In genomic region chr8:9261527-9261926, GRCm38 (mm10) we compare ENCODE assay signal across 18 mouse cellular contexts.
DNase-seq lines count a peak whose midpoint lies in the region; ATAC-seq and TF ChIP-seq lines count a peak whose summit lies in the region.
"Had no signal": no experiment of that assay in that cellular context is flagged by ENCODE, and none has a peak within 500 bp of the region (broad histone marks: within the 10 kb centered on the region; RNA-seq: fewer than 3 reads in every experiment).

No protein-coding gene starts in this region.

- WGBS in hindbrain, embryonic 14.5 days: 23% methylated on average over 8 of the region's 8 CpGs
- WGBS in midbrain, embryonic 15.5 days: 25% methylated on average over 8 of the region's 8 CpGs

- no peaks in the 10 kb centered on the region for H3K27me3 ChIP-seq in hindbrain, embryonic 14.5 days (ENCODE audit: control insufficient read depth, insufficient read depth, low read length)
- H3K27me3 ChIP-seq in midbrain, embryonic 15.5 days (replicated peaks): no peaks in the 10 kb centered on the region
- H3K27me3 ChIP-seq: embryonic facial prominence, embryonic 15.5 days; forebrain, embryonic 12.5 days; kidney, embryonic 15.5 days; limb, embryonic 13.5 days had no signal

- no peak overlapping the region for H3K9ac ChIP-seq in hindbrain, embryonic 14.5 days
- H3K9ac ChIP-seq in midbrain, embryonic 15.5 days: no peak overlapping the region
- H3K9ac ChIP-seq: embryonic facial prominence, embryonic 15.5 days; forebrain, embryonic 12.5 days; kidney, embryonic 15.5 days; limb, embryonic 13.5 days had no signal

- H3K4me1 ChIP-seq in hindbrain, embryonic 14.5 days (replicated peaks; ENCODE audit: control insufficient read depth, insufficient read depth, low read length): 0 out of 2 replicates have a peak, but pooled peaks cover 5% of the 10 kb centered on the region
- no peaks in the 10 kb centered on the region for H3K4me1 ChIP-seq in midbrain, embryonic 15.5 days
- H3K4me1 ChIP-seq: embryonic facial prominence, embryonic 15.5 days; limb, embryonic 13.5 days had no signal

- no peak overlapping the region for H3K4me2 ChIP-seq in hindbrain, embryonic 14.5 days (replicated peaks)
- no peak overlapping the region for H3K4me2 ChIP-seq in midbrain, embryonic 15.5 days
- H3K4me2 ChIP-seq: embryonic facial prominence, embryonic 15.5 days; forebrain, embryonic 12.5 days; kidney, embryonic 15.5 days; limb, embryonic 13.5 days had no signal

- no peak for TF ChIP-seq POLR2A in brain, embryonic 14.5 days (IDR thresholded peaks at IDR 0.05; ENCODE audit: borderline replicate concordance, extremely low read depth, insufficient read depth, insufficient read length, poor library complexity, severe bottlenecking)

- H3K27ac ChIP-seq in hindbrain, embryonic 14.5 days: peak overlapping the region; percentile 69
- H3K27ac ChIP-seq in midbrain, embryonic 15.5 days: peak overlapping the region; percentile 39; the same call in 1 of the 2 replicates
- H3K27ac ChIP-seq: embryonic facial prominence, embryonic 15.5 days; forebrain, embryonic 12.5 days; kidney, embryonic 15.5 days; layer of hippocampus, adult 2 months; left cerebral cortex, adult 2 months; limb, embryonic 13.5 days had no signal

- ATAC-seq in hindbrain, embryonic 14.5 days (ENCODE audit: low FRiP score): peak; percentile 27; the same call in 1 of the 2 replicates
- 0 out of 2 replicates have a peak, but pooled peaks have one; percentile 48 for ATAC-seq in midbrain, embryonic 15.5 days (replicated peaks)
- ATAC-seq: activated CD4-positive, CD25-positive, alpha-beta regulatory T cell, adult 4 months; CD4-positive, CD25-positive, alpha-beta regulatory T cell, adult 4 months; inflammation-experienced regulatory T-cells, adult 6 months had no signal

- H3K4me3 ChIP-seq in hindbrain, embryonic 14.5 days (replicated peaks; ENCODE audit: low read length): no peak overlapping the region
- H3K4me3 ChIP-seq in midbrain, embryonic 15.5 days: no peak overlapping the region
- H3K4me3 ChIP-seq: embryonic facial prominence, embryonic 15.5 days; forebrain, embryonic 12.5 days; kidney, embryonic 15.5 days; layer of hippocampus, adult 2 months; left cerebral cortex, adult 2 months; limb, embryonic 13.5 days had no signal

- H3K9me3 ChIP-seq in hindbrain, embryonic 14.5 days (ENCODE audit: control insufficient read depth, low read length): no peaks in the 10 kb centered on the region
- H3K9me3 ChIP-seq in midbrain, embryonic 15.5 days: no peaks in the 10 kb centered on the region
- H3K9me3 ChIP-seq: embryonic facial prominence, embryonic 15.5 days; forebrain, embryonic 12.5 days; kidney, embryonic 15.5 days; limb, embryonic 13.5 days had no signal

- H3K36me3 ChIP-seq in hindbrain, embryonic 14.5 days (replicated peaks; ENCODE audit: control insufficient read depth, insufficient read depth): no peaks in the 10 kb centered on the region
- H3K36me3 ChIP-seq in midbrain, embryonic 15.5 days (replicated peaks): no peaks in the 10 kb centered on the region
- H3K36me3 ChIP-seq: embryonic facial prominence, embryonic 15.5 days; forebrain, embryonic 12.5 days; kidney, embryonic 15.5 days; limb, embryonic 13.5 days had no signal

- DNase-seq in lung, postnatal 25 days (ENCODE audit: low spot score): peak; percentile 1
- no peak for DNase-seq in lung, postnatal 36 days
- DNase-seq in brain, embryonic 14.5 days (ENCODE audit: low read depth): peak; percentile 38
- no peak for DNase-seq in hindbrain, embryonic 14.5 days (ENCODE audit: low spot score)
- no peak for DNase-seq in left cerebral cortex, postnatal 36 days (ENCODE audit: low spot score in 2 of 2)
- no peak for DNase-seq in liver
- DNase-seq: cerebellum, postnatal 36 days; thymus, postnatal 14 days had no signal

- TF ChIP-seq CTCF in brain, embryonic 14.5 days (IDR thresholded peaks at IDR 0.05; ENCODE audit: borderline replicate concordance, extremely low read depth, insufficient read depth, insufficient read length): no peak

- intact Hi-C loops in left cerebral cortex, postnatal 36 days (cut with DNase I): no loop called here

Comparison
In these comparisons a context has a peak if more than half of its experiments do, and no peak if none do; other contexts are left out.
1. DNase-seq: peak in lung, postnatal 25 days (single experiment) and brain, embryonic 14.5 days (single experiment); none in lung, postnatal 36 days (single experiment), hindbrain, embryonic 14.5 days (single experiment), left cerebral cortex, postnatal 36 days (0 of 2) and liver (single experiment).